Mouse (Mus musculus) lung, postnatal 0 days (tissue): Measurements from ENCODE around the gene Lhfpl3. TPM values are rescaled to one million over a fixed set of nuclear protein-coding genes. Genes with fewer than 3 reads are reported as not detected.
"Not testable (repeated sequence)": the region's sequence is repeated elsewhere in the genome, so short reads cannot be mapped to it uniquely, and the experiment has no call there.

Experiments used
- ATAC-seq: fragments of 200-750 bp; cut with Nextera tagmentation; 2 replicates; pipeline ENCODE4 v1.8.0; 2017; ENCODE audit warnings: moderate library complexity
- DNase-seq: peaks from one replicate; pipeline ENCODE4 v3.0.0-alpha.2; 2016; ENCODE audit warnings: low spot score
- H3K27ac ChIP-seq: fragments of 300-500 bp; sonication (generic); 2 replicates; pipeline ENCODE4 v1.5.1; 2014; ENCODE audit warnings: antibody characterized with exemption, mild to moderate bottlenecking, low read length, mixed read lengths
- H3K27me3 ChIP-seq: fragments of 300-500 bp; sonication (generic); replicated peaks from 2 replicates; pipeline ENCODE4 v1.6.1; 2014; ENCODE audit warnings: low read length, mixed read lengths; ENCODE audit not compliant: insufficient read depth
- H3K36me3 ChIP-seq: fragments of 300-500 bp; sonication (generic); 2 replicates; pipeline ENCODE4 v1.6.1; 2014; ENCODE audit warnings: low read length, mixed read lengths; ENCODE audit not compliant: insufficient read depth
- H3K4me1 ChIP-seq: fragments of 300-500 bp; sonication (generic); 2 replicates; pipeline ENCODE4 v1.6.1; 2014; ENCODE audit warnings: antibody characterized with exemption, low read depth, low read length, mixed read lengths; ENCODE audit not compliant: insufficient read depth
- H3K4me2 ChIP-seq: fragments of 300-500 bp; sonication (generic); replicated peaks from 2 replicates; pipeline ENCODE4 v1.6.1; 2014; ENCODE audit warnings: low read depth, mild to moderate bottlenecking, low read length, moderate library complexity, mixed read lengths
- H3K4me3 ChIP-seq: fragments of 300-500 bp; sonication (generic); 2 replicates; pipeline ENCODE4 v1.5.1; 2014; ENCODE audit warnings: low read depth, low read length
- H3K9ac ChIP-seq: fragments of 300-500 bp; sonication (generic); replicated peaks from 2 replicates; pipeline ENCODE4 v1.6.1; 2014; ENCODE audit warnings: low read depth, mild to moderate bottlenecking
- H3K9me3 ChIP-seq: fragments of 300-500 bp; sonication (generic); 2 replicates; pipeline ENCODE4 v1.6.1; 2016; ENCODE audit warnings: low read length, mixed read lengths
- CTCF ChIP-seq: IDR thresholded peaks from 2 replicates; pipeline ENCODE4 v1.5.1; 2016; ENCODE audit warnings: antibody characterized with exemption, mild to moderate bottlenecking
- EP300 ChIP-seq: IDR thresholded peaks from 2 replicates; pipeline ENCODE4 v1.6.1; 2016; ENCODE audit warnings: antibody characterized with exemption, mild to moderate bottlenecking, control low read depth
- WGBS: fragments of 180-500 bp; shearing (Covaris S2); extraction: QIAGEN DNeasy Blood & Tissue Kit; methylation state at CpG from one replicate; pipeline ENCODE4 v1.1.7; 2014; 5-methylcytosine and 5-hydroxymethylcytosine counted together
- polyA plus RNA-seq: library from polyadenylated mRNA; unstranded; fragments of >200 nt; fragmentation: Nextera tagmentation; extraction: Ambion mirVana; gene quantifications from 2 replicates; pipeline ENCODE4 v1.2.1, GENCODE M21; 2015

The Lhfpl3 gene
- polyA plus RNA-seq = 0.04 and 0.06 TPM in 2 replicates

GRCm38 (mm10) chr5:22745885-22746532 is at the start of gene Lhfpl3:
Gene Lhfpl3 (plus strand): TSS chr5:22746059.
- Histone ChIP-seq H3K4me1 (peaks cover 4% of the 10 kb centered on the region; the same call in 1 of the 2 replicates), H3K36me3 (no peaks in the 10 kb centered on the region), H3K4me3 (peak within 1 kb of the TSS; percentile 29), H3K27me3 (0 out of 2 replicates have a peak, but pooled peaks cover 5% of the 10 kb centered on the region), H3K4me2 (peak within 1 kb of the TSS; percentile 56), H3K9me3 (no peaks in the 10 kb centered on the region), H3K27ac (no peak within 1 kb of the TSS), H3K9ac (no peak within 1 kb of the TSS)
- TF ChIP-seq CTCF = no peak
- under 1% methylated on average over 37 of the region's 53 CpGs for WGBS
- ATAC-seq (peak; percentile 41), DNase-seq (no peak)

GRCm38 (mm10) chr5:22706271-22706670 is 39.6 kb upstream of the Lhfpl3 start:
- not testable (repeated sequence) for H3K27me3 ChIP-seq
- WGBS = 79% methylated on average over 4 of the region's 4 CpGs

GRCm38 (mm10) chr5:22745529-22745884 is 352 bp upstream of the Lhfpl3 start:
- Histone ChIP-seq H3K27ac (no peak overlapping the region), H3K4me1 (peaks cover 4% of the 10 kb centered on the region; the same call in 1 of the 2 replicates), H3K27me3 (0 out of 2 replicates have a peak, but pooled peaks cover 5% of the 10 kb centered on the region), H3K9ac (no peak overlapping the region), H3K4me2 (peak overlapping the region; percentile 56), H3K36me3 (no peaks in the 10 kb centered on the region), H3K9me3 (no peaks in the 10 kb centered on the region), H3K4me3 (peak overlapping the region; percentile 29)
- TF ChIP-seq EP300 = no peak
- TF ChIP-seq CTCF = no peak
- 2% methylated on average over 10 of the region's 10 CpGs for WGBS
- no peak for DNase-seq
- no peak for ATAC-seq

More at GRCm38 (mm10) chr5:22706271-22706670, 39.6 kb upstream of the Lhfpl3 start:
- not testable (repeated sequence) for H3K27ac ChIP-seq, H3K9ac ChIP-seq, H3K4me2 ChIP-seq, DNase-seq, H3K36me3 ChIP-seq, ATAC-seq, H3K4me3 ChIP-seq, H3K4me1 ChIP-seq, H3K9me3 ChIP-seq

GRCm38 (mm10) chr5:22746533-22747021 is 718 bp downstream of the Lhfpl3 start:
- H3K9ac ChIP-seq = no peak overlapping the region

GRCm38 (mm10) chr5:22747305-22747704 is 1.4 kb downstream of the Lhfpl3 start:
- ATAC-seq (no peak), DNase-seq (no peak)
- 2% methylated on average over 7 of the region's 7 CpGs for WGBS
- H3K27me3 ChIP-seq = 0 out of 2 replicates have a peak, but pooled peaks cover 5% of the 10 kb centered on the region
- H3K4me3 ChIP-seq = no peak overlapping the region
- H3K27ac ChIP-seq = no peak overlapping the region
- H3K4me1 ChIP-seq = peaks cover 4% of the 10 kb centered on the region; the same call in 1 of the 2 replicates
- no peak overlapping the region for H3K9ac ChIP-seq
- H3K4me2 ChIP-seq = no peak overlapping the region
- H3K36me3 ChIP-seq = no peaks in the 10 kb centered on the region
- H3K9me3 ChIP-seq = no peaks in the 10 kb centered on the region
- no peak for TF ChIP-seq CTCF
- TF ChIP-seq EP300 = no peak

More at GRCm38 (mm10) chr5:22746533-22747021, 718 bp downstream of the Lhfpl3 start:
- under 1% methylated on average over 19 of the region's 20 CpGs for WGBS
- H3K36me3 ChIP-seq = no peaks in the 10 kb centered on the region
- no peaks in the 10 kb centered on the region for H3K9me3 ChIP-seq
- no peak overlapping the region for H3K27ac ChIP-seq
- H3K4me1 ChIP-seq = peaks cover 4% of the 10 kb centered on the region; the same call in 1 of the 2 replicates
- no peak for ATAC-seq
- peak overlapping the region; percentile 56 for H3K4me2 ChIP-seq
- 0 out of 2 replicates have a peak, but pooled peaks cover 5% of the 10 kb centered on the region for H3K27me3 ChIP-seq
- peak overlapping the region; percentile 29 for H3K4me3 ChIP-seq
- no peak for DNase-seq
- TF ChIP-seq CTCF (no peak), EP300 (no peak)

- peak; percentile 45 for TF ChIP-seq CTCF
- no peak for TF ChIP-seq EP300
- no peaks in the 10 kb centered on the region for H3K36me3 ChIP-seq
- no peaks in the 10 kb centered on the region for H3K27me3 ChIP-seq
- no peaks in the 10 kb centered on the region for H3K9me3 ChIP-seq
- H3K4me2 ChIP-seq = no peak overlapping the region
- 24% methylated on average over 3 of the region's 3 CpGs for WGBS
- no peak overlapping the region for H3K27ac ChIP-seq
- ATAC-seq (no peak; the same call in 1 of the 2 replicates), DNase-seq (no peak)
- no peaks in the 10 kb centered on the region for H3K4me1 ChIP-seq
- H3K4me3 ChIP-seq = no peak overlapping the region
- H3K9ac ChIP-seq = no peak overlapping the region
Measured at GRCm38 (mm10) chr5:22757261-22757660, 11.4 kb downstream of the Lhfpl3 start.
